Mouse (Mus musculus) megakaryocyte, embryonic 14.5 days (primary cell): ENCODE results near the gene Dusp6.

Experiments
- FLI1 ChIP-seq: IDR thresholded peaks from 2 replicates; pipeline ENCODE4 v1.6.1; 2012; ENCODE audit warnings: low read length, inconsistent platforms, mixed read lengths
- GATA1 ChIP-seq: IDR thresholded peaks from 3 replicates; pipeline ENCODE4 v1.6.1; 2012; ENCODE audit warnings: mixed read lengths, low read length, inconsistent platforms, borderline replicate concordance

DNA sequence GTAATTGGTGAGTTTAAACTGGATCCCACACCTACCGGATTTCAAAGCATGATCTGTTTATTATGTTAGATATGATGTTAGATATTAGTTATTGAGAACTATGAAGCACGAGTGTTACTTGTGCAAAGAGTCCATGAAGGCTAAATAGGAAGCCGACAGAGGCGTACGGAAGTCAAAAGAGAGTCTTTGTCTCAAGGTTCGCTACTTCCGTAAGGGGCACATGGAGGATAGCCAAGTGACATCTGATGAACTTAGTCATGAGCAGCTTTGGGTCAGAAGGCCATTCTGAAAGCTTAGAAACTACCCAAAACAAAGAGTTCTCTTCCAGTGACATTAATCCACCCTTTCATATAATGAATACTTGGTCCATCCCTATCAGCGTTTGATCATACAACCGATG, 27.9 kb upstream of the Dusp6 start:
- TF ChIP-seq GATA1 (no peak), FLI1 (no peak)
